Mouse (Mus musculus) small intestine, adult 2 months (tissue): ENCODE data around the gene Galnt15.

Source experiments
- CTCF ChIP-seq: fragments of 200-500 bp; IDR thresholded peaks from 2 replicates; pipeline ENCODE4 v1.5.1; 2012; ENCODE audit warnings: low read depth, mild to moderate bottlenecking, control low read depth, inconsistent platforms, low read length, moderate library complexity, mixed read lengths; ENCODE audit not compliant: insufficient replicate concordance, insufficient read length; ENCODE audit errors: extremely low read depth
- POLR2A ChIP-seq: fragments of 200-500 bp; IDR thresholded peaks from 2 replicates; pipeline ENCODE4 v1.6.1; 2012; ENCODE audit warnings: low read depth, mild to moderate bottlenecking, control low read depth, inconsistent platforms, low read length, moderate library complexity

GRCm38 (mm10) chr14:32019091-32019490 is 9.7 kb upstream of the Galnt15 start:
- TF ChIP-seq CTCF (no peak), POLR2A (no peak)
